Mouse (Mus musculus) hindbrain, postnatal 0 days (tissue): Measurements from ENCODE around the gene Pld3. TPM values are rescaled to one million over a fixed set of nuclear protein-coding genes. Genes with fewer than 3 reads are reported as not detected.

Experiments
- ATAC-seq: fragments of 200-750 bp; cut with Nextera tagmentation; 2 replicates; pipeline ENCODE4 v1.8.0; 2017; ENCODE audit warnings: mild to moderate bottlenecking, moderate TSS enrichment, moderate library complexity
- DNase-seq: peaks from one replicate; pipeline ENCODE4 v3.0.0-alpha.2; 2015; ENCODE audit warnings: low spot score
- H3K27ac ChIP-seq: fragments of 300-500 bp; sonication (generic); 2 replicates; pipeline ENCODE4 v1.5.1; 2014; ENCODE audit warnings: mild to moderate bottlenecking
- H3K27me3 ChIP-seq: fragments of 300-500 bp; sonication (generic); 2 replicates; pipeline ENCODE4 v1.6.1; 2014; ENCODE audit warnings: low read length, mixed read lengths; ENCODE audit not compliant: insufficient read depth
- H3K36me3 ChIP-seq: fragments of 300-500 bp; sonication (generic); 2 replicates; pipeline ENCODE4 v1.6.1; 2014; ENCODE audit warnings: low read length, mixed read lengths; ENCODE audit not compliant: insufficient read depth
- H3K4me1 ChIP-seq: fragments of 300-500 bp; sonication (generic); 2 replicates; pipeline ENCODE4 v1.6.1; 2014; ENCODE audit warnings: antibody characterized with exemption, low read length, mixed read lengths; ENCODE audit not compliant: insufficient read depth
- H3K4me2 ChIP-seq: fragments of 300-500 bp; sonication (generic); 2 replicates; pipeline ENCODE4 v1.6.1; 2014; ENCODE audit warnings: low read depth, mild to moderate bottlenecking, low read length, moderate library complexity, mixed read lengths
- H3K4me3 ChIP-seq: fragments of 300-500 bp; sonication (generic); 2 replicates; pipeline ENCODE4 v1.5.1; 2014; ENCODE audit warnings: low read length
- H3K9ac ChIP-seq: fragments of 300-500 bp; sonication (generic); replicated peaks from 2 replicates; pipeline ENCODE4 v1.6.1; 2014; ENCODE audit warnings: mild to moderate bottlenecking, low read length, moderate library complexity, mixed read lengths
- H3K9me3 ChIP-seq: fragments of 300-500 bp; sonication (generic); 2 replicates; pipeline ENCODE4 v1.6.1; 2016; ENCODE audit warnings: low read length, mixed read lengths
- CTCF ChIP-seq: IDR thresholded peaks from 2 replicates; pipeline ENCODE4 v1.5.1; 2016; ENCODE audit warnings: antibody characterized with exemption, control low read depth, low read depth
- WGBS: fragments of 180-500 bp; shearing (Covaris S2); extraction: QIAGEN DNeasy Blood & Tissue Kit; methylation state at CpG from one replicate; pipeline ENCODE4 v1.1.7; 2014; 5-methylcytosine and 5-hydroxymethylcytosine counted together
- polyA plus RNA-seq: library from polyadenylated mRNA; unstranded; fragments of >200 nt; fragmentation: Nextera tagmentation; extraction: Ambion mirVana; gene quantifications from 2 replicates; pipeline ENCODE4 v1.2.1, GENCODE M21; 2015
- total RNA-seq: library from RNA; depleted of rRNA; stranded (reverse); fragments of >200 nt; gene quantifications from 2 replicates; pipeline ENCODE4 v1.2.3, GENCODE M21; 2014

Pld3 gene
- total and polyA plus RNA-seq, 2 experiments from 2014 or later, result 287 to 307 TPM

DNA sequence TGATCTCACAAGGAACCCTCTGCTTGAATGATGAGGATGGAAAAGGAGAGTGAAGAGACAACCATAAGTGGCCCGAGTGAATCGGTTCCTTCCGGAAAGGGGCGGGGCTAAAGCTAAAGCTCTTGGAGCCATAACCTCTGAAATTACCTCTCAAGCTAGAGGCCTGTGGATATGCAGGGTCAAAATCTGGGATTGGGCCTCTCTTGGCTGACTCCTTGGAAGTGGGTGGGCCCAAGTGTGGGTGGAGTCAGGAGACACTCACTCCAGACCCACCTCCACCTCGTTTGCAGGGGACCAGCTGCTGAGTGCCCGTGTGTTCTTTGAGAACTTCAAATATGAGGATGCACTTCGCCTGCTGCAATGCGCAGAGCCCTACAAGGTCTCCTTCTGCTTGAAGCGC lies 38.1 kb downstream of the Pld3 start:
- DNase-seq, result no peak
- H3K4me3 ChIP-seq, result no peak overlapping the region
- TF ChIP-seq CTCF, result no peak
- no peak overlapping the region for H3K27ac ChIP-seq
- H3K36me3 ChIP-seq, result no peaks in the 10 kb centered on the region
- no peaks in the 10 kb centered on the region for H3K4me1 ChIP-seq
- no peak overlapping the region for H3K4me2 ChIP-seq
- no peak for ATAC-seq
- 83% methylated on average over 9 of the region's 9 CpGs for WGBS
- H3K9me3 ChIP-seq, result no peaks in the 10 kb centered on the region
- H3K27me3 ChIP-seq, result no peaks in the 10 kb centered on the region
- no peak overlapping the region for H3K9ac ChIP-seq

DNA sequence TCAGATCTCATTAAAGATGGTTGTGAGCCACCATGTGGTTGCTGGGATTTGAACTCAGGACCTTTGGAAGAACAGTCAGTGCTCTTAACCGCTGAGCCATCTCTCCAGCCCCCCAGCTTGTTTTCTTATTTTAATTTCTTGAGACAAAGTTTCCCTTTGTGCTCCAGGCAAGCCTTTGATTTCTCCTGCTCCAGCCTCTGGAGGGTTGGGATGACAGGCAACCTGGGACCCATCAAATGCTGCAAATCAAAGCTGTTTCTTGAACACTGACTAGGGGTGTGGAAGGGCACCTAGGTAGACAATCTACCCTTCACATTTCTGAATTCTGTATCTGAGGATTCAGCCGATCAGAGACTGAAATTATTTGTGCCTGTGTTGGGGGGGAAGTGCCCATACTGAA lies 42.2 kb downstream of the Pld3 start:
- Histone ChIP-seq H3K36me3 (no peaks in the 10 kb centered on the region), H3K27ac (no peak overlapping the region), H3K27me3 (no peaks in the 10 kb centered on the region), H3K9me3 (no peaks in the 10 kb centered on the region), H3K4me2 (no peak overlapping the region), H3K9ac (no peak overlapping the region), H3K4me1 (0 out of 2 replicates have a peak, but pooled peaks cover 5% of the 10 kb centered on the region), H3K4me3 (no peak overlapping the region)
- ATAC-seq (no peak), DNase-seq (no peak)
- TF ChIP-seq CTCF, result no peak
- WGBS, result 85% methylated on average over 2 of the region's 2 CpGs

DNA sequence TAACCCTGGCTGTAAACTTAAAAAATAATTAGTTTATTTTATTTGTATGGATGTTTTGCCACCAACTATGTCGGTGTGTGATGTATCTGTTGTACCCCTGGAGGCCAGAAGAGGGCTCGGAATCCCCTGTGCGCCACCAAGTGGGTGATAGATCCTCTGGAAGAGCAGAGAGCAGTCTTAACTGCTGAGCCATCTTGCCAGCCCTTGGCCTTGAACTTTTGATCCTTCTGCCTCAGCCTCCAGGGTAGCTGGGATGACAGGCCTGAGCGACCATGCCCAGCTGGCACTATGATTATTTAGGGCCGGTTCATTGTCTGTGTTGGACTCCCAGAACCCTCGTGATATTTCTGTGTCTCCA lies 44.4 kb downstream of the Pld3 start:
- ATAC-seq (0 out of 2 replicates have a peak, but pooled peaks have one; percentile 18), DNase-seq (peak; percentile 70)
- peak; percentile 74 for TF ChIP-seq CTCF
- H3K9ac ChIP-seq, result no peak overlapping the region
- 26% methylated on average over 6 of the region's 6 CpGs for WGBS
- no peaks in the 10 kb centered on the region for H3K27me3 ChIP-seq
- H3K9me3 ChIP-seq, result no peaks in the 10 kb centered on the region
- H3K4me2 ChIP-seq, result peak overlapping the region; percentile 53
- H3K4me1 ChIP-seq, result 0 out of 2 replicates have a peak, but pooled peaks cover 5% of the 10 kb centered on the region
- H3K27ac ChIP-seq, result peak overlapping the region; percentile 94; the same call in 1 of the 2 replicates
- no peaks in the 10 kb centered on the region for H3K36me3 ChIP-seq
- peak overlapping the region; percentile 44 for H3K4me3 ChIP-seq

DNA sequence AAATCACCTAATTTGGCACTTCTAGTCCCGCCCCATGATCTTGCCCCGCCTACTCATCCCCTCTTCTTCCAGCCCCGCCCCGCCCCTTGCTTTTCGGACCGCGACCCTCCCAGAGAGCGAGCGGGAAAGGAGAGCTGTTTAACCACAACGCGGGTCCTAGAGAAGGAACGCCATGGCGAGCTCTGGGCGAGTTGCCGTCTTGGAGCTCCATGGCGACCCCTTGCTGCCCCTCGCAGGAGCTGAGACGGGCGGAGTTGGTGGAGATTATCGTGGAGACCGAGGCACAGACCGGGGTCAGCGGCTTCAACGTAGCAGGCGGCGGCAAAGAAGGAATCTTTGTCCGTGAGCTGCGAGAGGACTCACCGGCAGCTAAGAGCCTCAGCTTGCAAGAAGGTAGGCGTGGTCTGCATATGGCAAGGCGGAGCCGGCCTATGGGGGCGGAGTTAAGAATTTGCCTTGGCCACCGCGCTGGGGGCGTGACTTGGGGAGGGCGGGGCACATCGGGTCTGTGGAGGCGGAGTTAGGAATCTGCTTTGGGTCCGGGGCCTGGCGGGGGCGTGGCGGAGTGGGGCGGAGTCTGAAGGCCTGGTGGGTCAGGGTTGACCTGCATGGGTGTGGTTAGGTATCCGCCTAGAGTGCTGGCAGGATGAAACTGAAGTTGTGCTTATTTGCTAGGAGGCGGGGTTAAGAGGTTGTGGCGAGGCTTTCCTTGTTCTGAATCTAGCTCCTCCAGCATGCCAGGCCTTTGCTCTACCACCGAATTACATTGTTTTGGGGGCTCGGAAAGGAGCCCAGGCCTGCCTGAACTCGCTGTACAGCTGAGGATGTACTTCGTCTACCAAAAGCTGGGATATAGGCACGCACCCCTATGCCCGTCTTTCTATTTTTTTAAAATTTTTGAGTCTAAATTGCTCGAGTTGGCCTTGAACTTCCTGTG lies 45.0 kb downstream of the Pld3 start:
- H3K9ac ChIP-seq, result peak overlapping the region; percentile 47
- no peaks in the 10 kb centered on the region for H3K9me3 ChIP-seq
- H3K4me1 ChIP-seq, result 0 out of 2 replicates have a peak, but pooled peaks cover 5% of the 10 kb centered on the region
- H3K4me2 ChIP-seq, result peak overlapping the region; percentile 53
- WGBS, result under 1% methylated on average over 54 of the region's 54 CpGs
- no peaks in the 10 kb centered on the region for H3K36me3 ChIP-seq
- peak overlapping the region; percentile 44 for H3K4me3 ChIP-seq
- DNase-seq, result peak; percentile 97
- peak; percentile 95 for ATAC-seq
- peak overlapping the region; percentile 94 for H3K27ac ChIP-seq
- no peaks in the 10 kb centered on the region for H3K27me3 ChIP-seq
- TF ChIP-seq CTCF, result peak; percentile 64

DNA sequence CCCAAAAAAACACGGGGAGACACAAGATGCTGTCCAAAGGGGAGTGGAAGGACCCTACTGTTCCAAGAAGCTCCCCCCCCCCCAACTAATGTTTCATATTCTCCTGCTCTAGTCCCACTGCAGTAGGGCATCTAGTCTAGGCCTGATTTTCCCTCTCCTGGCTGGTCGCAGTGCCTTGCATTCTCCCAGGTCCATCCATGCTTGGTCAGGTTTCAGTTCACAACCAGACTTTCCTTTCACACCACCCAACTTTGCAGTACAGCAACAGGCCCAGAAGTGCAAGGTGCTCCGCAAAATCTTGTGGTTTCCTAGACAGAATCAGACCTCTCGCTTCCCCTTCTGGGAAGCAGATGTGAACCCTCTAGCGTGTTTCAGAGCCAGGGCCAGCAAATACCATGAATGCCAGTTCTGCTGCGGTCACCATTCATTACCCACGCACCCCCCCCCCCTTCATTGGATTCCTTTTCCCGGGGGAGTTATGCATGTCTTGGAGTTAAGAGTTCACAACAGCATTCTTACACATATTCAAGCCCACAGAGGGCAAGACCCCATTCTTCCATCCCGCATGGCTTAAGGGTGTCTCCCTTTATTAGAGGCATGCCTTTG lies 46.1 kb downstream of the Pld3 start:
- H3K27ac ChIP-seq, result peak overlapping the region; percentile 94; the same call in 1 of the 2 replicates
- ATAC-seq, result no peak
- 0 out of 2 replicates have a peak, but pooled peaks cover 5% of the 10 kb centered on the region for H3K4me1 ChIP-seq
- no peak for TF ChIP-seq CTCF
- H3K4me3 ChIP-seq, result peak overlapping the region; percentile 44
- H3K27me3 ChIP-seq, result no peaks in the 10 kb centered on the region
- peak overlapping the region; percentile 53 for H3K4me2 ChIP-seq
- DNase-seq, result no peak
- H3K9me3 ChIP-seq, result no peaks in the 10 kb centered on the region
- WGBS, result 37% methylated on average over 9 of the region's 9 CpGs
- no peaks in the 10 kb centered on the region for H3K36me3 ChIP-seq
- H3K9ac ChIP-seq, result no peak overlapping the region

DNA sequence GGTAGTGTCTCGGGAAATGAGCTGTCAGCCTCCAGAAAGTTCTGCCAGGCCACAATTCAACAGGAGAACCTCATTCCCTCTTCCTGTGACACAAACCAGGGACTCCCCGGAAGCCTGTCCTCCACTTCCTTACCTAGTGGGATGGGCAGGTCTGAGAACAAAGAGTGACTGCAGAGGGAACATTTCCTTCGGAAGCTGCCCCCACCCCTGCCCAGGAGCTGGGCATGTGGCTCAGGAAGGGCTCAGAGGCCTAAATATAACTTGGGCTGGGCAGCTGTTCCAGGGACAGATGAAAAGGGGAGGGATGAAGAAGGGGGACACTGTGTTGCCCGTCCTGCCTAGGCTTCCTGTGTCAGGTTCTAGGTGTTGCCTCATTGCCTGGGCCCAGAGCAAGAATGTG lies 51.4 kb downstream of the Pld3 start:
- no peaks in the 10 kb centered on the region for H3K4me1 ChIP-seq
- H3K4me2 ChIP-seq, result no peak overlapping the region
- ATAC-seq, result no peak
- 71% methylated on average over 4 of the region's 4 CpGs for WGBS
- no peak overlapping the region for H3K4me3 ChIP-seq
- H3K9me3 ChIP-seq, result no peaks in the 10 kb centered on the region
- no peak overlapping the region for H3K9ac ChIP-seq
- no peaks in the 10 kb centered on the region for H3K27me3 ChIP-seq
- no peaks in the 10 kb centered on the region for H3K36me3 ChIP-seq
- no peak for DNase-seq
- TF ChIP-seq CTCF, result no peak
- no peak overlapping the region for H3K27ac ChIP-seq
